Mouse (Mus musculus): ENCODE results near the gene Fam189a2. TPM values are rescaled to one million over a fixed set of nuclear protein-coding genes. Genes with fewer than 3 reads are reported as not detected.
A peak's percentile ranks its signal among the peaks of the same experiment; 100 is the strongest.

The Fam189a2 gene
- polyA plus RNA-seq, 1 experiment from 2014 or later, result 1.2 TPM

GRCm38 (mm10) chr19:23968125-23968861 is 62.5 kb downstream of the Fam189a2 start:
- H3K9ac ChIP-seq, result no peak overlapping the region
- no peaks in the 10 kb centered on the region for H3K36me3 ChIP-seq (ENCODE audit: insufficient read depth)
- 51% methylated on average over 5 of the region's 5 CpGs for WGBS
- DNase-seq, result peak; percentile 58
- H3K4me2 ChIP-seq, result no peak overlapping the region
- H3K9me3 ChIP-seq (ENCODE audit: low read depth, low read length), result no peaks in the 10 kb centered on the region
- H3K27ac ChIP-seq (ENCODE audit: low read depth), result peak overlapping the region; percentile 73; the same call in 1 of the 2 replicates
- peak; percentile 20; the same call in 1 of the 2 replicates for ATAC-seq (ENCODE audit: insufficient read depth)
- H3K27me3 ChIP-seq (ENCODE audit: insufficient read depth, low read length), result no peaks in the 10 kb centered on the region
- no peak for TF ChIP-seq CTCF (IDR thresholded peaks at IDR 0.05; ENCODE audit: low read depth)
- H3K4me1 ChIP-seq (ENCODE audit: insufficient read depth), result peaks cover 12% of the 10 kb centered on the region; the same call in 1 of the 2 replicates
- no peak overlapping the region for H3K4me3 ChIP-seq (ENCODE audit: low read depth, low read length)

GRCm38 (mm10) chr19:23967156-23967555 is 63.7 kb downstream of the Fam189a2 start:
- TF ChIP-seq CTCF (IDR thresholded peaks at IDR 0.05; ENCODE audit: low read depth), result no peak
- ATAC-seq (ENCODE audit: insufficient read depth) (no peak), DNase-seq (peak; percentile 63)
- Histone ChIP-seq H3K4me2 (no peak overlapping the region), H3K9me3 (ENCODE audit: low read depth, low read length) (no peaks in the 10 kb centered on the region), H3K27me3 (ENCODE audit: insufficient read depth, low read length) (no peaks in the 10 kb centered on the region), H3K4me1 (ENCODE audit: insufficient read depth) (peaks cover 6% of the 10 kb centered on the region; the same call in 1 of the 2 replicates), H3K27ac (ENCODE audit: low read depth) (peak overlapping the region; percentile 55; the same call in 1 of the 2 replicates), H3K9ac (no peak overlapping the region), H3K4me3 (ENCODE audit: low read depth, low read length) (no peak overlapping the region), H3K36me3 (ENCODE audit: insufficient read depth) (no peaks in the 10 kb centered on the region)
- 29% methylated on average over 2 of the region's 2 CpGs for WGBS

GRCm38 (mm10) chr19:23966376-23966775 is 64.4 kb downstream of the Fam189a2 start:
- Histone ChIP-seq H3K27ac (ENCODE audit: low read depth) (0 out of 2 replicates have a peak overlapping the region, but pooled peaks have one; percentile 55), H3K4me1 (ENCODE audit: insufficient read depth) (peaks cover 6% of the 10 kb centered on the region; the same call in 1 of the 2 replicates), H3K27me3 (ENCODE audit: insufficient read depth, low read length) (no peaks in the 10 kb centered on the region), H3K9ac (no peak overlapping the region), H3K4me3 (ENCODE audit: low read depth, low read length) (no peak overlapping the region), H3K36me3 (ENCODE audit: insufficient read depth) (no peaks in the 10 kb centered on the region), H3K9me3 (ENCODE audit: low read depth, low read length) (no peaks in the 10 kb centered on the region), H3K4me2 (no peak overlapping the region)
- WGBS, result 83% methylated on average over 9 of the region's 9 CpGs
- no peak for TF ChIP-seq CTCF (IDR thresholded peaks at IDR 0.05; ENCODE audit: low read depth)
- DNase-seq, result no peak
- ATAC-seq (ENCODE audit: insufficient read depth), result no peak

GRCm38 (mm10) chr19:23964401-23964910 is 66.4 kb downstream of the Fam189a2 start:
- Histone ChIP-seq H3K36me3 (ENCODE audit: insufficient read depth) (no peaks in the 10 kb centered on the region), H3K27me3 (ENCODE audit: insufficient read depth, low read length) (no peaks in the 10 kb centered on the region), H3K9me3 (ENCODE audit: low read depth, low read length) (no peaks in the 10 kb centered on the region), H3K4me1 (ENCODE audit: insufficient read depth) (peaks cover 6% of the 10 kb centered on the region; the same call in 1 of the 2 replicates), H3K27ac (ENCODE audit: low read depth) (no peak overlapping the region), H3K4me3 (ENCODE audit: low read depth, low read length) (no peak overlapping the region), H3K4me2 (no peak overlapping the region), H3K9ac (no peak overlapping the region)
- TF ChIP-seq CTCF (IDR thresholded peaks at IDR 0.05; ENCODE audit: low read depth), result no peak
- WGBS, result 70% methylated on average over 10 of the region's 10 CpGs
- DNase-seq (no peak), ATAC-seq (ENCODE audit: insufficient read depth) (no peak)

- H3K4me3 ChIP-seq (ENCODE audit: low read depth, low read length), result no peak overlapping the region
- H3K9ac ChIP-seq, result no peak overlapping the region
- no peak overlapping the region for H3K4me2 ChIP-seq
- no peaks in the 10 kb centered on the region for H3K4me1 ChIP-seq (ENCODE audit: insufficient read depth)
- H3K27me3 ChIP-seq (ENCODE audit: insufficient read depth, low read length), result no peaks in the 10 kb centered on the region
- no peaks in the 10 kb centered on the region for H3K36me3 ChIP-seq (ENCODE audit: insufficient read depth)
- ATAC-seq (ENCODE audit: insufficient read depth) (peak; percentile 54; the same call in 1 of the 2 replicates), DNase-seq (peak; percentile 84)
- TF ChIP-seq CTCF (IDR thresholded peaks at IDR 0.05; ENCODE audit: low read depth), result peak; percentile 97
- H3K9me3 ChIP-seq (ENCODE audit: low read depth, low read length), result no peaks in the 10 kb centered on the region
- 1% methylated on average over 8 of the region's 8 CpGs for WGBS
- H3K27ac ChIP-seq (ENCODE audit: low read depth), result no peak overlapping the region
Observed at GRCm38 (mm10) chr19:23961516-23961915, 69.3 kb downstream of the Fam189a2 start.

GRCm38 (mm10) chr19:23960831-23961447 is 69.9 kb downstream of the Fam189a2 start:
- ATAC-seq (ENCODE audit: insufficient read depth) (no peak), DNase-seq (no peak)
- Histone ChIP-seq H3K9me3 (ENCODE audit: low read depth, low read length) (no peaks in the 10 kb centered on the region), H3K27ac (ENCODE audit: low read depth) (no peak overlapping the region), H3K4me3 (ENCODE audit: low read depth, low read length) (no peak overlapping the region), H3K27me3 (ENCODE audit: insufficient read depth, low read length) (no peaks in the 10 kb centered on the region), H3K4me2 (no peak overlapping the region), H3K36me3 (ENCODE audit: insufficient read depth) (no peaks in the 10 kb centered on the region), H3K9ac (no peak overlapping the region), H3K4me1 (ENCODE audit: insufficient read depth) (no peaks in the 10 kb centered on the region)
- no peak for TF ChIP-seq CTCF (IDR thresholded peaks at IDR 0.05; ENCODE audit: low read depth)
- WGBS, result 68% methylated on average over 6 of the region's 6 CpGs

GRCm38 (mm10) chr19:23960275-23960674 is 70.5 kb downstream of the Fam189a2 start:
- Histone ChIP-seq H3K4me1 (ENCODE audit: insufficient read depth) (no peaks in the 10 kb centered on the region), H3K9me3 (ENCODE audit: low read depth, low read length) (no peaks in the 10 kb centered on the region), H3K36me3 (ENCODE audit: insufficient read depth) (no peaks in the 10 kb centered on the region), H3K4me3 (ENCODE audit: low read depth, low read length) (no peak overlapping the region), H3K27ac (ENCODE audit: low read depth) (no peak overlapping the region), H3K9ac (no peak overlapping the region), H3K27me3 (ENCODE audit: insufficient read depth, low read length) (no peaks in the 10 kb centered on the region), H3K4me2 (no peak overlapping the region)
- WGBS, result 57% methylated on average over 3 of the region's 3 CpGs
- no peak for ATAC-seq (ENCODE audit: insufficient read depth)
- TF ChIP-seq CTCF (IDR thresholded peaks at IDR 0.05; ENCODE audit: low read depth), result no peak
- DNase-seq, result peak; percentile 57
